Mouse (Mus musculus) embryonic fibroblast, embryonic 13.5 days (primary cell): ENCODE measurements around the gene Tjp2. TPM values are rescaled to one million over a fixed set of nuclear protein-coding genes. Genes with fewer than 3 reads are reported as not detected.
"Not testable (repeated sequence)": the region's sequence is repeated elsewhere in the genome, so short reads cannot be mapped to it uniquely, and the experiment has no call there.

ENCODE experiments used
- H3K27ac ChIP-seq: 2 replicates; pipeline ENCODE4 v1.5.1; 2012; ENCODE audit warnings: low read length, control low read depth, inconsistent platforms; ENCODE audit not compliant: insufficient read depth
- H3K4me1 ChIP-seq: 2 replicates; pipeline ENCODE4 v1.6.1; 2011; ENCODE audit warnings: low read length; ENCODE audit not compliant: control insufficient read depth, insufficient read depth
- H3K4me3 ChIP-seq: 2 replicates; pipeline ENCODE4 v1.5.1; 2011; ENCODE audit warnings: mild to moderate bottlenecking, control low read depth, low read length; ENCODE audit not compliant: insufficient read depth
- CTCF ChIP-seq: IDR thresholded peaks from 2 replicates; pipeline ENCODE4 v1.5.1; 2011; ENCODE audit warnings: mild to moderate bottlenecking, control low read depth, low read length, moderate library complexity, borderline replicate concordance; ENCODE audit not compliant: insufficient read depth
- POLR2A ChIP-seq: IDR thresholded peaks from 2 replicates; pipeline ENCODE4 v1.6.1; 2011; ENCODE audit warnings: low read depth, mild to moderate bottlenecking, control low read depth, low read length, moderate library complexity
- polyA plus RNA-seq: library from polyadenylated mRNA; stranded (reverse); fragments of >200 nt; gene quantifications from 2 replicates; pipeline ENCODE4 v1.2.4, GENCODE M21; 2011; ENCODE audit warnings: low read depth; ENCODE audit not compliant: missing spikeins, insufficient read length

The Tjp2 gene
- polyA plus RNA-seq, 1 experiment: 8.5 TPM

DNA sequence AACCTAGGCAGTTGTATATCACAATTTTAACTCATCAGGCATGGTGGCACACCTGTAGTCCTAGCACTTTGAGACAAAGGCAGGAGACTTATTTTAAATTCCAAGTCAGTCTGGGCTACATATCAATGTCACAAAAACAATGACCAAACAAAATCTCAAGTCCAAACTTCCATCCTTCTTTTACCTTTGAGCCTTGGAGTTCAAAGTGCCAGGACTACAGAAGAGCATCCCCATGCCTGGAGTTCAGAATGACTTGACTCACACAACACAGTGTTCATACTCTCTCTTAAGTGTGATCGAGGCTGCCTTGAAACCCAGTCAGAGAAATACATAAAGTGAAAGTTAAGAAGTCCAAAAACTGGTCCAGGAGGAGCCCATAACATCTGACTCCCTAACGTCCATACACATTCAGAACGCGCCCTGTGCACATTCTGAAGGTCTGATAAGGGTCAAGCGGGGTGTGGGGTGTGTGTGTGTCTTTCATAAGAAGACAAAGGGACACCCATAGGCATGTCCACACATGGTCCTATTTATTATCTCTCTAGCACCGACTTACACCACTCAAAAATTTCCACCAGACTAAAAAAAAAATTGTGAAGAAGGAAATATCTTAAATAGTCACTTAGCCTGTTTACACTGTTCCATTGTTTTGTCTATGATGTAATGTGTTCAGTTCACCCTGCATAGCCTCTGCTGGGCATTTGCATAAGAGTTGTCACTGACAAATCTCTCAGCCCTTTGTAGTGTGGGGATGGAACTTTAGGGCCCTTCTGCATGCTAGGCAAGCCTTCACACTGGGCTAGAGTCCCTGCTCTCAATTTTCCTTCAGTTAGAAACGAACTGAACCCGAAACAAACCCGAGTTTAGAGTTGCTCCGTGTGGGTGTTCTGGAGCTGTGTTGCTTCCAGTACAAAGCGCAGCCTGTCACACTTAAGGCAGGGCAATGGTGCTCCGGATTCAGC, 34.8 kb upstream of the Tjp2 start:
- no peak for TF ChIP-seq CTCF
- no peak for TF ChIP-seq POLR2A
- Histone ChIP-seq H3K4me3 (no peak overlapping the region), H3K27ac (no peak overlapping the region), H3K4me1 (no peaks in the 10 kb centered on the region)

DNA sequence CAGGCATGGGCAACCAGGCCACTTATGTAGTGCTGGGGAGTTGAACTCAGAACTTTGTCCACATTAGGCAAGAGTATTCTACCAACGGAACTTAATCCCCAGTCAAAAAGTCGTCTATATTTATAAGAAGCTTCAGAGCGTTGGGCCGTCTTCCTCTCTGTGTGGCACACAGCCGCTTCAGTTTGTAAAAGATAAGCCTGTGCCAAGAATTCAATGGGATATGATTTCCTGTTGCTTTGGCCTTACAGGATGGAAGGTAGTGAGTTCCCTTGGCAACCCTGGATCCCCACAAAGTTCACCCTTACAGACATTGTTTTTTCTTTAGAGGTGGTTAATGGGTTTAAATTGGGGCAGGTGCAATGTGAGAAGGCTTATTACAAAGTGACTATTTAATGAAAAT, 33.5 kb upstream of the Tjp2 start:
- Histone ChIP-seq H3K4me3 (no peak overlapping the region), H3K27ac (no peak overlapping the region), H3K4me1 (no peaks in the 10 kb centered on the region)
- TF ChIP-seq POLR2A (no peak), CTCF (no peak)

DNA sequence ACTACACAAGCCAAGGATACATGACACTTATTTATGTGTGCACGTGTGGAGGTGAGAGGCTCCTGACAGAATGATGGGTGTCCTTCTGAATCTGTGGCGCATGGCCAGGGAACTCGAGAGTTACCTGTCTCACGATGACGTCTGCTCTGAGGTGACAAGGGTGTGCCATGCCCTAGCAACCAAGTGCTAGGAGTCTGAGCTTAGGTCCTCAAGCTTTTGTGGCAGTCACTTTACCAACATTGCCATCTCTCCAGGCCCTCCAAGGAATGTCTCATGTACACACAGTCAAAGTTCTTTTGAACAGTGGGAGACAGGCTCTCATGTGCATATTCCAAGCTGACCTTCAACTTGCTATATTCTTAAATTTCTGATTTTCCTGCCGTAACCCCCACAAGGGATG, 33.1 kb upstream of the Tjp2 start:
- no peak overlapping the region for H3K4me3 ChIP-seq
- no peaks in the 10 kb centered on the region for H3K4me1 ChIP-seq
- H3K27ac ChIP-seq: no peak overlapping the region
- TF ChIP-seq POLR2A (no peak), CTCF (no peak)

DNA sequence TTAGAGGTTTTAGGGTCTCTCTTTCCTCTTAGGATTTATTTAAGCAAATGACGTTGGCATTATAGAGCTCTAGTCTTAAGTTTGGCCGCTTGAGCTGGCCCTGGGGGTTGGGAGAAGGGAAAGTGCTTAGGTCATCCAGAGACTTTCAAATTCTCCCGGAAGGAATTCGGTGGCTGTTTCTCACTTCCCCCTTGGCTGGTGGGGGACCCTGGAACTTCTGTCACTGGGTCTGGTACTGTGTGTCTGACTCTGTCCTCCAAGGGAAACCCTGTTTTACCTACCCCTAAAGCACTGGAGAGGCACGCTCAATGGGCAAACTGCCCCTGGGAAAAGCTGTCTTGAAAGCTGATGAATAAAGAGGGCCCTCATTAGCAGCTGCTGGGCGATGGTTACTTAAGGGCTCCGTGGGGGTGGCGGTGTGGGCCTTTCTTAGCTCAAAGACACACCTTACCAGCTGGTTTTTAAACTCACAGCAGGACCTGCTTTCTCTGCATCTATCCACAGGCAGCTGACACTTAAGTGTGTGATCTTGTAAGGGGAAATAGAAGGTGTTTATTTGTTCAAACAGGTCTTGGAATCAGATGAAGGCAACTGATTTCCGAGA, 28.9 kb upstream of the Tjp2 start:
- Histone ChIP-seq H3K4me3 (no peak overlapping the region), H3K4me1 (no peaks in the 10 kb centered on the region), H3K27ac (no peak overlapping the region)
- no peak for TF ChIP-seq CTCF
- TF ChIP-seq POLR2A: no peak

DNA sequence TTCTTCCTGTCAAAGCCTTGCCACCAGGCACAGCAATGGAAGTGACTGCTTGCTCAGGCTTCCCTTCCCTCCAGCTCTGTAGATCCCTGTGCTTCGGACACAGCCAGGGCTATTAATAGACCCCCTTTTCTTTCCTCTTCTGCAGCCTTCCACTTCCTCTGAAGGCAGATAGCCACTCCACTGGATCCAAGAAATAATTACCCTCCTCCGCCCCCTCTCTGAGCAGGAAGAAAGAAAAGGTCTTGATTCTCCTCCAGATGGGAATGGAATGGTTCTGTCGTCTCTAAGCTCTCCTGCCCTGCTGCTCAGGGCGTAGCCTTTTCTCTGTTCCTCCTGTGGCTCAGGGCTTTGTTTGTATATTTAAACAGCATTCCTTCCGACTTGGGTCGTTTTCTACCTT, 27.0 kb upstream of the Tjp2 start:
- no peak for TF ChIP-seq CTCF
- TF ChIP-seq POLR2A: no peak
- no peak overlapping the region for H3K4me3 ChIP-seq
- H3K4me1 ChIP-seq: no peaks in the 10 kb centered on the region
- no peak overlapping the region for H3K27ac ChIP-seq

DNA sequence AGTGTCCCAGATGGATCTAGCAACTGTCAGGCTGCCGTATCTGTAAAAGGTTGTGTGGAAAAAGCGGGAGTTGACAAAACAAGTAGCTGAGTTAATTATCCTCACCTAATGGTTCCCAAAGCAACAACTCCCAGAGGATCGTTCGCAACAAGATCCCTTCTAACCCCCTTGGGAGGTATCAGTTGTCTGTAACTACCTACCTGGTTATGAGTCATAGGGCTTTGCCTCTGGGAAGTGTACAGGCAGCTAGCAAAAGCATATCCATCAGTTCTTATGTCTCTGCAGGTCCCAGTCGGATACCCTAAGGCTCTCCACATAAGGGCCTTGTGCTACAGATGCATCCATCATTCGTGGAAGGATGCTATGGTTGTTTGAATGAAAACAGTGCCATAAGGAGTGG, 18.5 kb upstream of the Tjp2 start:
- no peak for TF ChIP-seq CTCF
- TF ChIP-seq POLR2A: no peak

DNA sequence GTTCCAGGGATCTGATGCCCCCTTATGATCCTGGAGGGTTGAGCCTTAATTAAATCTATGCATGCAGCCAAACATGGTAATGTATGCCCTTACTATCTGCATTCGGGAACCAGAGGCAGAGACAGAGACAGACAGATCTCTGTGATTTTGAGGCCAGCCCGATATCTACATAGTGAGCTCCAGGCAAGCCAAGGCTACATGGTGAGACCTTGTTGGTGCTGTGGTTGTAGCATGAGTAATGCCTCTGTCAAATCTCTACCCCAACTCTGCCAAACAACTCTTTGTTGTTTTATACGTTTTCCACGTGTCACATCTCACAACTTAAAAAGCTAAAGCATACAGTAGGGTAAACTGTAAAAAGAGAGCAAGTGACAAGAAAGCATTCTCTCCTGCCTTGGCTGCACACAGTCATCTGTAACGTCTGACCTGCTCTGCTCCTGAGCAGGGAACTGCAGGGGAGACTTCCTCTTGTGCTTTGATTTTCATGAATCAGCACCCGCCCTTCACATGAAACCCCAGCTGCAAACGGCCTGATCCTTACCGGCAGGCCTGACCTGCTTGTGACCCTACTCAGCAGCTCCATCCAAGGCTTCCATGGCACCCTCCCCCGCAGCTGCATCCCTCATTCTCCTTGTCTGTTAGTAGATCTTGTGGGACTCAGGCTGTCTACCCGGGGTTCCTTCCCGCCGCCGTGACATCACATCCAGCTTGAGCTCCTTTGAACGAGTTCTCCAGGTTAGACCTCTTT, 17.1 kb upstream of the Tjp2 start:
- Histone ChIP-seq H3K4me3 (no peak overlapping the region), H3K4me1 (no peaks in the 10 kb centered on the region), H3K27ac (no peak overlapping the region)
- TF ChIP-seq POLR2A (no peak), CTCF (no peak)

More for the DNA sequence above, 18.5 kb upstream of the Tjp2 start:
- Histone ChIP-seq H3K27ac (no peak overlapping the region), H3K4me1 (no peaks in the 10 kb centered on the region), H3K4me3 (no peak overlapping the region)

DNA sequence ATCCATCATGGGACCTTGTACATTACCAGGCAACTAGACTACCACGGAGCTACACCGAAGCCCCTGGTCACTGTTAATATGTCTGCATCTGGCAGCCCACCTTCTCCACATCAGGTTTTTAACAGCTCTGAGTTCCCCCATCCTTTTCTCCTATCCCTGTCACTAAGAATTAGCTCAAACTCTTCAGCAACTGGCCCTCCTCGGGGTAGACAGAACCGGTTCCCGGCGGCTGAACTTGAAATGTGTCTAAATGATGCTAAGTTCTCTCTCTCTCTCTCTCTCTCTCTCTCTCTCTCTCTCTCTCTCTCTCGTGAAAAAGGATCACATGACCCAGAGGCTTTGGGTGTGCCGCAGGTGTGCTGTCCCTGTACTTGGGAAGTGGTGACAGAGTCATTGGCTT, 16.4 kb upstream of the Tjp2 start:
- no peak for TF ChIP-seq POLR2A
- no peak for TF ChIP-seq CTCF
- H3K4me1 ChIP-seq: no peaks in the 10 kb centered on the region

DNA sequence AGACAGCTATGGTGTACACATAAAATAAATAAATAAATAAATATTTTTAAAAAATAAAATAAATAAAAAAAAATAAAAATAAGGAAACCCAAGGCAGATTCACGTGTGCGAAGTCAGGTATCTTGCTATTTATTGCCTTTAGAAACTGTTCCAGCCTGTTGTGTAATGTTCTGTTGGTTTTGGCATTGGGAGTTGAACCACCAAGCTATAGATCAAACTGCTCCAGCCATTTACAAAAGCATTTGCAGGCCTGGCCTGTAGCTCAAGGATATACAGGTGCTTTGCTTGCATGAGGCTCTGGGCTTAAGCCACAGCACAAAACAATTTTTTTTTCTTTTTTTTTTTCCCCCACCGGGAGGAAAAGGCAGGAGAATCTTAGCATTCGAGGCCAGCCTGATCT, 13.2 kb upstream of the Tjp2 start:
- Histone ChIP-seq H3K4me3 (no peak overlapping the region), H3K27ac (no peak overlapping the region), H3K4me1 (no peaks in the 10 kb centered on the region)
- TF ChIP-seq POLR2A (no peak), CTCF (no peak)

More for the DNA sequence above, 16.4 kb upstream of the Tjp2 start:
- H3K4me3 ChIP-seq: no peak overlapping the region
- H3K27ac ChIP-seq: no peak overlapping the region

DNA sequence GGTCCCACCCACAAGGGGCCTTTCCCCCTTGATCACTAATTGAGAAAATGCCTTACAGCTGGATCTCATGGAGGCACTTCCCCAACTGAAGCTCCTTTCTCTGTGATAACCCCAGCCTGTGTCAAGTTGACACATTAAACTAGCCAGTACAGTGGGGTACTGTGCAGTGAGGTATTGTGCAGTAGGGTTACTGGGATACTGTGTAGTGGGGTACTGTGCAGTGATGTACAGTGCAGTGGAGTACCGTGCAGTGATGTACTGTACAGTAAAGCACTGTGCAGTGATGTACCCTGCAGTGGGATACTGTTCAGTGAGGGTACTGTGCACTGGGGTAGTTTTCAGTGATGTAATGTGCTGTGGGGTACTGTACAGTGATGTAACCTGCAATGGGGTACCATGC, 7.5 kb upstream of the Tjp2 start:
- not testable (repeated sequence) for H3K4me3 ChIP-seq, H3K27ac ChIP-seq, H3K4me1 ChIP-seq
